Mouse (Mus musculus) intestine, postnatal 0 days (tissue): ENCODE results near the gene Fgfr2. TPM values are rescaled to one million over a fixed set of nuclear protein-coding genes. Genes with fewer than 3 reads are reported as not detected.
A peak's percentile ranks its signal among the peaks of the same experiment; 100 is the strongest.
"Not testable (repeated sequence)": the region's sequence is repeated elsewhere in the genome, so short reads cannot be mapped to it uniquely, and the experiment has no call there.

Experiments
- ATAC-seq: fragments of 200-750 bp; cut with Nextera tagmentation; 2 replicates; pipeline ENCODE4 v1.8.0; 2017; ENCODE audit warnings: mild to moderate bottlenecking, moderate TSS enrichment, moderate library complexity
- H3K27ac ChIP-seq: fragments of 300-500 bp; sonication (generic); 2 replicates; pipeline ENCODE4 v1.5.1; 2014; ENCODE audit warnings: mild to moderate bottlenecking, low read depth, low read length, moderate library complexity
- H3K27me3 ChIP-seq: fragments of 300-500 bp; sonication (generic); replicated peaks from 2 replicates; pipeline ENCODE4 v1.6.1; 2014; ENCODE audit warnings: low read length, mixed read lengths; ENCODE audit not compliant: control insufficient read depth, insufficient read depth
- H3K36me3 ChIP-seq: fragments of 300-500 bp; sonication (generic); 2 replicates; pipeline ENCODE4 v1.6.1; 2014; ENCODE audit warnings: mild to moderate bottlenecking, moderate library complexity; ENCODE audit not compliant: control insufficient read depth, insufficient read depth
- H3K4me1 ChIP-seq: fragments of 300-500 bp; sonication (generic); replicated peaks from 2 replicates; pipeline ENCODE4 v1.6.1; 2014; ENCODE audit warnings: antibody characterized with exemption, low read length, mixed read lengths; ENCODE audit not compliant: control insufficient read depth, insufficient read depth
- H3K4me2 ChIP-seq: fragments of 300-500 bp; sonication (generic); replicated peaks from 2 replicates; pipeline ENCODE4 v1.6.1; 2014; ENCODE audit warnings: low read depth, mild to moderate bottlenecking, moderate library complexity
- H3K4me3 ChIP-seq: fragments of 300-500 bp; sonication (generic); 2 replicates; pipeline ENCODE4 v1.5.1; 2014; ENCODE audit warnings: low read depth, low read length
- H3K9ac ChIP-seq: fragments of 300-500 bp; sonication (generic); 2 replicates; pipeline ENCODE4 v1.6.1; 2014; ENCODE audit warnings: mild to moderate bottlenecking, low read depth, low read length
- H3K9me3 ChIP-seq: fragments of 300-500 bp; sonication (generic); 2 replicates; pipeline ENCODE4 v1.6.1; 2016; ENCODE audit warnings: mixed run types; ENCODE audit not compliant: control insufficient read depth
- CTCF ChIP-seq: sonication (generic); IDR thresholded peaks from 2 replicates; pipeline ENCODE4 v1.5.1; 2016; ENCODE audit warnings: low read depth, mild to moderate bottlenecking, control low read depth, antibody characterized with exemption, moderate library complexity
- WGBS: fragments of 180-500 bp; shearing (Covaris S2); extraction: QIAGEN DNeasy Blood & Tissue Kit; methylation state at CpG from one replicate; pipeline ENCODE4 v1.1.7; 2014; 5-methylcytosine and 5-hydroxymethylcytosine counted together
- polyA plus RNA-seq: library from polyadenylated mRNA; unstranded; fragments of >200 nt; fragmentation: Nextera tagmentation; extraction: Ambion mirVana; gene quantifications from 2 replicates; pipeline ENCODE4 v1.2.1, GENCODE M21; 2015

The Fgfr2 gene
- polyA plus RNA-seq, 1 experiment from 2014 or later = 29.5 TPM

DNA sequence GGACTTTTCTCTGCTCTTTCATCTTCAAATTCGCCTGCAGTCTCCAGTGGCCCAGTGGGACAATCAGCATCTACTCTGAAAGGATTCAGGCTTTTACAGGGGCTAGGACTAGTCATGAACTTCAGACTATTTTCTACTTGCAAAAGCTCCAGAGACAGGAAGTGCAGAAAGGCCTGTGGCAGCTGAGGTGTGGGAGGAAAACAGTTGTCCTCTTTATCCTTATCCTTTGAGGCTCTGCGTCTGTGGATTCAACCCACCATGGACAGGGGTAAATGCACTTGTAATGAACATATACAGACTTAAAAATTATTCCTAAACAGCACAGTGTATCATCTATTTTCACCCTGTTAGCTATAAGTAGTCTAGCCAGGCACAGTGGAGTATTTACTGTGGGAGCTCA, 2518.8 kb downstream of the Fgfr2 start:
- Histone ChIP-seq H3K4me2 (no peak overlapping the region), H3K27ac (no peak overlapping the region), H3K9ac (no peak overlapping the region), H3K4me1 (no peaks in the 10 kb centered on the region), H3K9me3 (no peaks in the 10 kb centered on the region), H3K36me3 (no peaks in the 10 kb centered on the region), H3K27me3 (no peaks in the 10 kb centered on the region), H3K4me3 (no peak overlapping the region)
- 88% methylated on average over 2 of the region's 2 CpGs for WGBS
- ATAC-seq = no peak
- TF ChIP-seq CTCF = no peak

GRCm38 (mm10) chr7:130603556-130603955, 2519.6 kb downstream of the Fgfr2 start:
- Histone ChIP-seq H3K27me3 (no peaks in the 10 kb centered on the region), H3K4me3 (no peak overlapping the region), H3K4me2 (no peak overlapping the region), H3K9ac (no peak overlapping the region), H3K9me3 (no peaks in the 10 kb centered on the region), H3K4me1 (no peaks in the 10 kb centered on the region), H3K27ac (no peak overlapping the region), H3K36me3 (no peaks in the 10 kb centered on the region)
- WGBS = 85% methylated on average over 5 of the region's 5 CpGs
- no peak for ATAC-seq
- TF ChIP-seq CTCF = no peak

GRCm38 (mm10) chr7:130602804-130603203, 2520.3 kb downstream of the Fgfr2 start:
- no peak for TF ChIP-seq CTCF
- Histone ChIP-seq H3K4me3 (no peak overlapping the region), H3K27ac (no peak overlapping the region), H3K27me3 (no peaks in the 10 kb centered on the region), H3K4me2 (no peak overlapping the region), H3K36me3 (no peaks in the 10 kb centered on the region), H3K4me1 (no peaks in the 10 kb centered on the region), H3K9ac (no peak overlapping the region), H3K9me3 (no peaks in the 10 kb centered on the region)
- ATAC-seq = peak; percentile 48; the same call in 1 of the 2 replicates
- WGBS = 85% methylated on average over 1 of the region's 1 CpGs

GRCm38 (mm10) chr7:130600546-130600945, 2522.6 kb downstream of the Fgfr2 start:
- Histone ChIP-seq H3K27me3 (no peaks in the 10 kb centered on the region), H3K9ac (no peak overlapping the region), H3K4me3 (no peak overlapping the region), H3K4me2 (no peak overlapping the region), H3K27ac (no peak overlapping the region), H3K9me3 (no peaks in the 10 kb centered on the region), H3K36me3 (no peaks in the 10 kb centered on the region), H3K4me1 (no peaks in the 10 kb centered on the region)
- no peak for TF ChIP-seq CTCF
- WGBS = 82% methylated on average over 2 of the region's 2 CpGs
- no peak for ATAC-seq

DNA sequence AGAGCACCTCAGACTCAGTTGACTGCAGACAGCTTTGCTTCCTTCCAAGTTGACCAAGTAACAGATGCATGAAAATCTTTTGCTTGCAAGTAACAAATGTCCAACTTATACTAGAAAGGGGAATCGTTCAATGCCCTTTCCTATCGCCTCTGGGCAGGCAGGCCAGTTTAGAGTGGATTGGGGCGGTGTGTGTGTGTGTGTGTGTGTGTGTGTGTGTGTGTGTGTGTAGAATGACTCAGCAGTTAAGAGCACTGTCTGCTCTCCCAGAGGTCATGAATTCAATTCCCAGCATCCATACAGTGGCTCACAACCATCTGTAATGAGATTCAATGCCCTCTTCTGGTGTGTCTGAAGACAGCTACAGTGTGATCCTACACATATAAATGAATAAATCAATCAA, 2523.1 kb downstream of the Fgfr2 start:
- Histone ChIP-seq H3K9me3 (no peaks in the 10 kb centered on the region), H3K27ac (no peak overlapping the region), H3K4me3 (no peak overlapping the region), H3K9ac (no peak overlapping the region), H3K4me2 (no peak overlapping the region), H3K36me3 (no peaks in the 10 kb centered on the region), H3K4me1 (no peaks in the 10 kb centered on the region), H3K27me3 (no peaks in the 10 kb centered on the region)
- TF ChIP-seq CTCF = no peak
- 85% methylated on average over 3 of the region's 3 CpGs for WGBS
- no peak for ATAC-seq

DNA sequence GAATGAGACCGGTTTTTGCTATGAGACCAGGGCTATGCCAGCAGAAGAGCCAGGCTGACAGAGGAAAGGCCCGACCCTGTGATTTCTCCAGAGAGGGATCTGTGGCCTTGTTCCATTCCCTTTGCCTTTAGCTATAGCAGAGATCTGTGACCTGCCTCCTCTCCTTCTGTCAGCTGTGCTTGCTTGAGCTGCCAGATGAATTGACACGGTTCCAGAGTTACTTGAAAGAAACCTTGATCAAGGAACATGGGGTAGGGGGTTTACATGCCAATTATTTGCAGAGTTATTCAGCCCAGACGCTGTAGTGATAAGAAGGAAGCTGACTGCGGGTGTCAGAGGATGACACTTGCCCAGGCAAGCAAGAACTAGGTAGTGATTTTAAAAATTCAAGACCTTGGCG, 2525.6 kb downstream of the Fgfr2 start:
- H3K27me3 ChIP-seq = no peaks in the 10 kb centered on the region
- no peak overlapping the region for H3K9ac ChIP-seq
- ATAC-seq = no peak
- H3K36me3 ChIP-seq = no peaks in the 10 kb centered on the region
- H3K9me3 ChIP-seq = no peaks in the 10 kb centered on the region
- H3K4me2 ChIP-seq = no peak overlapping the region
- H3K4me1 ChIP-seq = no peaks in the 10 kb centered on the region
- no peak for TF ChIP-seq CTCF
- WGBS = 67% methylated on average over 6 of the region's 6 CpGs
- no peak overlapping the region for H3K27ac ChIP-seq
- H3K4me3 ChIP-seq = no peak overlapping the region

GRCm38 (mm10) chr7:130596079-130596855, 2526.9 kb downstream of the Fgfr2 start:
- peak; percentile 55 for ATAC-seq
- not testable (repeated sequence) for H3K36me3 ChIP-seq, H3K27ac ChIP-seq, H3K9me3 ChIP-seq, H3K27me3 ChIP-seq, H3K4me1 ChIP-seq, H3K4me3 ChIP-seq, H3K4me2 ChIP-seq, H3K9ac ChIP-seq
- WGBS = 35% methylated on average over 9 of the region's 19 CpGs

GRCm38 (mm10) chr7:130593375-130594239, 2529.5 kb downstream of the Fgfr2 start:
- not testable (repeated sequence) for ATAC-seq, H3K36me3 ChIP-seq
- 70% methylated on average over 6 of the region's 11 CpGs for WGBS

DNA sequence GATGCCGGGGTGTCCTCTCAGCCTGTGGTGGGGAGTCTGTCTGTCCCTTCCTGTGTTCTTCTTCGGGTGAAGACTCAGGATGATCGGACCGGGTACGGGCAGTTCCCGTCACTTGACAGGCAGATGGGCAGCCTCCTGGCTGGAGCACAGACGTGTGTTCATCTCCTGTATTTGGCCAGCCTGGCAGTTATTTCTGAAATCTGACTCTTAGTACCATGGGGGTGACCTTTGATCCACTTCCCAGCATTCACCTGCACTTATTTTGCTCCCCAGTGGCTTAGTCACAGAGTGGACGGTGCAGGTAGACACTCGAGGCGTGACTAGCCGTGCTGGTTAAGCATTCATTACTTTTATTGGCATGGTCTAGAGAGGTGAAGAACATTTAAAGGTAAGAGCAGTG, 2530.2 kb downstream of the Fgfr2 start:
- not testable (repeated sequence) for H3K4me3 ChIP-seq, H3K9me3 ChIP-seq, H3K27ac ChIP-seq, H3K4me1 ChIP-seq, H3K9ac ChIP-seq, H3K36me3 ChIP-seq, H3K4me2 ChIP-seq, H3K27me3 ChIP-seq
- ATAC-seq = peak; percentile 39
- no CpG with 5 or more reads among the region's 11 CpGs for WGBS

More at GRCm38 (mm10) chr7:130593375-130594239, 2529.5 kb downstream of the Fgfr2 start:
- not testable (repeated sequence) for H3K4me1 ChIP-seq, H3K27me3 ChIP-seq, H3K9me3 ChIP-seq, H3K4me3 ChIP-seq, H3K27ac ChIP-seq, H3K4me2 ChIP-seq, H3K9ac ChIP-seq
